Mouse (Mus musculus) B cell, adult 67 days (primary cell): ENCODE results near the gene BC048671. TPM values are rescaled to one million over a fixed set of nuclear protein-coding genes. Genes with fewer than 3 reads are reported as not detected.

Source experiments
- total RNA-seq, 2 experiments: library from RNA; stranded (reverse); gene quantifications; 4 replicates each; pipeline ENCODE4 v1.2.4; 2023

BC048671 gene
- not detected for total RNA-seq

DNA sequence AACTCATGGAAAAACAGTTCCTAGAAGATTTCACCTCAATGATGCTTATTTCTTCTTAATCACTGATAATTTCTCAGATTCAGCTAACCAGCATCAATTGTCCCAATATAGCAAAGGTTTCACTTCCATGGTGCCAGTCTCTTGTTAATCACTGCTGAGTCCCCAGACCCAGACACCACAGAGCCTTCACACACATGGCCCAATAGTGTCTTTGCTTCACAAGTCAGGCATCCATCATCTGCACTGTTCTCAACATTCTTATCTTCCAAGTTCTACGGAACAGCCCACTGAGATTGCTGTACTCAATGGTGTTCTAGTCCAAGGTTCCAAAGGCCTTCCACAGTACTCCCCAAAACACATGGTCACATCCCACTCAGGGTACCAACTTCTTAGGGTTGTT lies at the start of gene BC048671:
Gene BC048671, plus strand, starts transcription at position 301 of the 400 bp plus-strand sequence.

DNA sequence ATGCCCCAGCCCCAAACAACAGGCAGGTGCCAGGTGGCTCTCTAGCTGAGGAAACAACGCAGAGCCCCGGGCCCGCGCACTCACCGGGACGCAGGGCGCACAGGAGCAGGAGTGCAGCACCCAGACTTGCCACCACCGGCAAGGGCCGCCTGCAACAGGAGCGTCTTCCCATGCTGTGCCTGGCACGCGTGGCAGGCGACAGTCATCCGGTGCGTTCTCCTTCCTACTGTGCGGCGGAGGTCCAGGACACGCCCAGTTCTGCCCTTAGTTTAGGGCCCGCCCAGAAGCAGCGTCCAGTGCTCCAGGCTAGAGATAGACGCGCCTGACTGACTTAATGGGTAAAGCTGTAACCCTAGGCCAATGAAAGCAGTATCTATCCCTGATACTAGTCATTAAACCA lies 24.0 kb downstream of the BC048671 start, which contains the start of gene Chst13:
Gene Chst13, minus strand, starts transcription at position 195 of the 400 bp plus-strand sequence.

DNA sequence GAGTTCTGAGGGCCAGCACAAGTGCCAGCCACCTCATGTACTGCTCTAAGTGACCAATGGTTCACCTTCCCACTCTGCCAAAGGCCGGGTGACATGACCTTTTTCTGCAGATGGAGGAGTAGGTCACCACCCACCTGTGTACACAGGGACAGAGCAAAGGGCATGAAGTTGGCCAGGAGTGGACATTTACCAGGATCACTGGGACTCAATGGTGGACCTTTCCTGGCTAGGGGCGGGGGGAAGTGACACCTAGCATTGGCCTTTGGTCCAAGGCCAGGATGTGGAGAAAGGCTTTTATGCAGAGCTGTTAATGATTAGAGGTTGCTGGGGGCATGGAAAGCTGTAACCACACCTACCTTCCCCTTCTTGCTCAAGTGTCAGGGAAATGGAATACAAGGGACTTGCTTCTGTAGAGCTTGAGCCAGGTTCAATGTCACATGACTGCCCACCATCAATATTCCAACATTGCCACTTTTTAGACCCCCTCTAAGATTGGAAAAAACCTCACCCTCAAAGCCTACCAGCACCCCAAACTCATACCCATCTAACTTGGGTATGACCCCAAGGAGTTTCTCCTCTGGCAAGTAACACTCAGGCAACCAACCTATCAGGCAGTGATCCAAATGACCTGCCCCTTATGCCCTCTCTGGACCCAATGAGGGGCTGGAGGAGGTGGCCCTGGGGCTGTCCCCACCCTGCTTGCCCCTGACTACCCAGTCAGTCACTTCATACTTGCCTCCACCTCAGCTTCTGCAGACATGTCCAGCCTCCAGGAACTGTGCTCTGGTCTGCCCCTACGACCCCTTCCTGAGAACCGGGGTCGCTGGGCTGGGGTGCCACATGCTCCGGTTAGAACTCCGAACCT lies 31.8 kb downstream of the BC048671 start, which contains the start of gene Uroc1:
Gene Uroc1, plus strand, starts transcription at position 724 of the 865 bp plus-strand sequence.

Other genes starting within 250 kb of the BC048671 start
- not detected for gene Vmn1r49, start 222.7 kb upstream of the BC048671 start, total RNA-seq
- gene Vmn1r50, start 199.8 kb upstream of the BC048671 start, total RNA-seq: not detected
- not detected for gene Vmn1r51, start 178.6 kb upstream of the BC048671 start, total RNA-seq
- not detected for gene Vmn1r52, start 126.4 kb upstream of the BC048671 start, total RNA-seq
- not detected for gene V1ra8, start 98.4 kb upstream of the BC048671 start, total RNA-seq
- gene Vmn1r53, start 76.8 kb upstream of the BC048671 start, total RNA-seq: not detected
- gene Vmn1r54, start 54.9 kb upstream of the BC048671 start, total RNA-seq: not detected
- not detected for gene Chst13, start 24.0 kb downstream of the BC048671 start, total RNA-seq
- gene Uroc1, start 32.1 kb downstream of the BC048671 start, total RNA-seq: not detected
- 10 to 100 TPM; 30.2 to 32.8 TPM for gene Zxdc, start 68.3 kb downstream of the BC048671 start, total RNA-seq
- gene Cfap100, start 127.6 kb downstream of the BC048671 start, total RNA-seq: not detected
- not detected for gene Klf15, start 161.4 kb downstream of the BC048671 start, total RNA-seq
- not detected for gene Aldh1l1, start 185.2 kb downstream of the BC048671 start, total RNA-seq